Mouse (Mus musculus) CH12.LX (cell line): ENCODE results near the gene Me1. TPM values are rescaled to one million over a fixed set of nuclear protein-coding genes. Genes with fewer than 3 reads are reported as not detected.

Experiments used
- DNase-seq: peaks from one replicate; pipeline ENCODE4 v3.0.0-alpha.2; 2013; ENCODE audit errors: extremely low read depth
- H3K27ac ChIP-seq: 2 replicates; pipeline ENCODE4 v1.5.1; 2012; ENCODE audit warnings: low read depth, mild to moderate bottlenecking, control low read depth, moderate library complexity; ENCODE audit not compliant: insufficient read depth
- H3K27me3 ChIP-seq: replicated peaks from 2 replicates; pipeline ENCODE3; 2012; ENCODE audit warnings: inconsistent platforms
- H3K36me3 ChIP-seq, 2 experiments: replicated peaks in 1 of 2; 2 replicates each; pipeline versions ENCODE3 to v1.6.1; 2012; ENCODE audit warnings: inconsistent platforms in 1 of 2, low read length in 1 of 2, mild to moderate bottlenecking in 1 of 2, mixed read lengths in 1 of 2, moderate library complexity in 1 of 2; ENCODE audit not compliant: control insufficient read depth in 1 of 2, insufficient read depth in 1 of 2
- H3K4me1 ChIP-seq, 2 experiments: 2 replicates each; pipeline ENCODE4 v1.6.1; 2012; ENCODE audit warnings: inconsistent platforms in 1 of 2, moderate library complexity in 1 of 2; ENCODE audit not compliant: insufficient read depth in 2 of 2, control insufficient read depth in 1 of 2
- H3K4me2 ChIP-seq: 2 replicates; pipeline ENCODE4 v1.6.1; 2012; ENCODE audit warnings: low read depth, mild to moderate bottlenecking, control low read depth; ENCODE audit not compliant: poor library complexity, insufficient read depth, severe bottlenecking
- H3K4me3 ChIP-seq, 3 experiments: fragments of 150-350 bp in 1 of 3; sonication (generic) in 1 of 3; replicated peaks in 1 of 3; 2 replicates each; pipeline versions ENCODE3 to v1.5.1; 2011 to 2012; ENCODE audit warnings: low read depth in 2 of 3, low read length in 2 of 3, mild to moderate bottlenecking in 2 of 3, moderate library complexity in 2 of 3, control low read depth in 1 of 3, improper control_type of control experiment in 1 of 3, inconsistent platforms in 1 of 3, mixed read lengths in 1 of 3; ENCODE audit not compliant: poor library complexity in 1 of 3
- H3K79me2 ChIP-seq: replicated peaks from 2 replicates; pipeline ENCODE4 v1.6.1; 2012; ENCODE audit warnings: mild to moderate bottlenecking, moderate library complexity; ENCODE audit not compliant: control insufficient read depth, poor library complexity, insufficient read depth, severe bottlenecking; ENCODE audit errors: extremely low read depth
- H3K9ac ChIP-seq: 2 replicates; pipeline ENCODE4 v1.6.1; 2012; ENCODE audit warnings: low read depth, mild to moderate bottlenecking, control low read depth, moderate library complexity; ENCODE audit not compliant: insufficient read depth
- H3K9me3 ChIP-seq: replicated peaks from 2 replicates; pipeline ENCODE3; 2012; ENCODE audit warnings: low read length, inconsistent platforms, mixed read lengths
- BHLHE40 ChIP-seq: IDR thresholded peaks from 2 replicates; pipeline ENCODE4 v1.6.1; 2011; ENCODE audit warnings: mild to moderate bottlenecking, low read depth, low read length, improper control_type of control experiment
- CHD2 ChIP-seq: IDR thresholded peaks from 2 replicates; pipeline ENCODE4 v1.6.1; 2011; ENCODE audit warnings: low read length, improper control_type of control experiment
- CTCF ChIP-seq, 2 experiments: IDR thresholded peaks in 1 of 2; conservative IDR thresholded peaks in 1 of 2; 2 replicates each; pipeline ENCODE4 v1.5.1; 2011 to 2012; ENCODE audit warnings: low read depth in 2 of 2, low read length in 2 of 2, improper control_type of control experiment in 1 of 2, inconsistent platforms in 1 of 2, mild to moderate bottlenecking in 1 of 2, moderate library complexity in 1 of 2
- E2F4 ChIP-seq: IDR thresholded peaks from 2 replicates; pipeline ENCODE4 v1.6.1; 2011; ENCODE audit warnings: low read depth, low read length, improper control_type of control experiment; ENCODE audit not compliant: insufficient replicate concordance
- GABPA ChIP-seq: IDR thresholded peaks from 2 replicates; pipeline ENCODE4 v1.6.1; 2012; ENCODE audit warnings: low read depth, low read length, improper control_type of control experiment, inconsistent platforms; ENCODE audit not compliant: insufficient replicate concordance
- HCFC1 ChIP-seq: IDR thresholded peaks from 2 replicates; pipeline ENCODE4 v1.6.1; 2012; ENCODE audit warnings: low read depth, mild to moderate bottlenecking, inconsistent platforms, low read length, improper control_type of control experiment
- IRF4 ChIP-seq: IDR thresholded peaks from 2 replicates; pipeline ENCODE4 v1.6.1; 2014; ENCODE audit warnings: low read depth, mild to moderate bottlenecking, inconsistent platforms, low read length, improper control_type of control experiment
- KAT2A ChIP-seq: IDR thresholded peaks from 2 replicates; pipeline ENCODE4 v1.6.1; 2012; ENCODE audit warnings: low read length, improper control_type of control experiment, inconsistent platforms; ENCODE audit not compliant: insufficient replicate concordance
- MAFK ChIP-seq: IDR thresholded peaks from 2 replicates; pipeline ENCODE4 v1.6.1; 2011; ENCODE audit warnings: low read length, improper control_type of control experiment; ENCODE audit not compliant: insufficient replicate concordance
- NELFE ChIP-seq: IDR thresholded peaks from 2 replicates; pipeline ENCODE4 v1.6.1; 2011; ENCODE audit warnings: low read depth, low read length, improper control_type of control experiment
- TBP ChIP-seq: conservative IDR thresholded peaks from 2 replicates; pipeline ENCODE4 v1.6.1; 2011; ENCODE audit warnings: low read depth, low read length, improper control_type of control experiment
- USF2 ChIP-seq: conservative IDR thresholded peaks from 2 replicates; pipeline ENCODE4 v1.6.1; 2011; ENCODE audit warnings: low read depth, low read length, improper control_type of control experiment
- ZKSCAN1 ChIP-seq: IDR thresholded peaks from 2 replicates; pipeline ENCODE4 v1.6.1; 2012; ENCODE audit warnings: low read depth, inconsistent platforms, low read length, improper control_type of control experiment, borderline replicate concordance
- ZNF384 ChIP-seq: IDR thresholded peaks from 2 replicates; pipeline ENCODE4 v1.6.1; 2012; ENCODE audit warnings: low read depth, low read length, improper control_type of control experiment, inconsistent platforms
- dilution Hi-C: fragments of 300-500 bp; cut with MboI; formaldehyde crosslinking; loops from 2 replicates; pipeline ENCODE4 v1.14.3; 2020; ENCODE audit warnings: low sequenced_read_pairs; ENCODE audit not compliant: extremely low pct_unique_long_range_greater_than_20kb, extremely low pct_ligation_motif_present
- in situ Hi-C: fragments of 300-500 bp; cut with MboI; formaldehyde crosslinking; loops from 3 replicates; pipeline ENCODE4 v1.14.3; 2019; ENCODE audit warnings: low sequenced_read_pairs, low pct_ligation_motif_present, low pct_unique_long_range_greater_than_20kb, mixed read lengths
- polyA plus RNA-seq: library from polyadenylated mRNA; unstranded; fragments of >175 nt; gene quantifications from 2 replicates; pipeline ENCODE4 v1.2.1, GENCODE M21; 2012; ENCODE audit warnings: low read depth; ENCODE audit not compliant: insufficient read length
- total RNA-seq, 2 experiments: library from RNA; depleted of rRNA; stranded (reverse); fragments of 300-350 nt in 1 of 2; fragments of >200 nt in 1 of 2; gene quantifications; 2 replicates each; pipeline ENCODE4 v1.2.3; 2012 to 2014

The Me1 gene
- total and polyA plus RNA-seq, 3 experiments: 9.4 to 39.9 (median 16.7) TPM

GRCm38 (mm10) chr9:86629379-86629778 lies 66.4 kb downstream of the Me1 start:
- Histone ChIP-seq H3K9me3 (peaks cover 3% of the 10 kb centered on the region), H3K27ac (no peak overlapping the region), H3K4me1 (peaks cover 16 to 73% of the 10 kb centered on the region in 2 experiments), H3K4me2 (no peak overlapping the region; the same call in 1 of the 2 replicates), H3K79me2 (no peaks in the 10 kb centered on the region), H3K27me3 (no peaks in the 10 kb centered on the region), H3K36me3 (peaks cover 0 to 18% of the 10 kb centered on the region in 2 experiments), H3K9ac (no peak overlapping the region), H3K4me3 (no peak overlapping the region)
- dilution Hi-C loops (no loop called here), in situ Hi-C loops (no loop called here)
- no peak for DNase-seq
- TF ChIP-seq ZKSCAN1: no peak
- TF ChIP-seq CTCF (conservative IDR thresholded peaks at IDR 0.05 in 1 of 2, IDR thresholded peaks at IDR 0.05 in 1 of 2; ENCODE audit: low read depth in 2 of 2, low read length in 2 of 2): no peak
- no peak for TF ChIP-seq KAT2A
- TF ChIP-seq E2F4: no peak
- no peak for TF ChIP-seq TBP

DNA sequence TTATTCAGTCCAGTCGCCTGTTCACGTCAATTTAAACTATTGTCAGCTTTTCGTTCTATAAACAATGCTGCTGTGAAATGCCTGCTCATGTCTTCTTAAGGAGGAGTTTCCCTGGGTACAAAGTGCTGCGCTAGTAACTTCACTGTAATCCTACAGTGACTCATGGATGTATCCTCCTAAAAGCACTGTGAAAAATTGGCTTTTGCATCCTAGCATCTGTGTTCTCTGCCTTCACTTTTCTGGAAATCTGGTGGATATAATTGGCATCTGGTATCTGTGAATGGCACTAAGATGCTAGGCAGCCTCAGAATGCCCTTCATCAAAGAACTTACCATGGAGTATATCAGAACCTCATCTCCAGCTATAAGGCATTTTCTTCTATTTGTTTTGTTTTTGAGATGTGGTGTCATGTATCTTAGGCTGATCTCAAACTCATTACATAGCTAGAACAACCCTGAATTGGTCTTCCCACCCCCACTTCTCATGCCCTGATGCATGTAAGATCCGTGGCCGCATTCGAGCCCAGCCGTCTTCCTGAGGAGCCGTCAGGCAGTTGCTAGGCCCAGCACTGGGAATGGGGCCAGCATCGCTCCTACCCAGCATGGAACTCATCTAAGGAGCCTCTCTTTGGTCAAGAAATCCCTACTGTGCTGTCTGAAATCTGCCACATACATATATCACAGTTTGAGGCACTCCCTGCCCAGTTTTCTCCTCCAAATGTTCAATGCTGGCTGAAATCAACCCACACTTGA lies 67.8 kb downstream of the Me1 start:
- Histone ChIP-seq H3K4me1 (peaks cover 14 to 77% of the 10 kb centered on the region in 2 experiments), H3K79me2 (no peaks in the 10 kb centered on the region), H3K9me3 (peaks cover 3% of the 10 kb centered on the region), H3K27ac (no peak overlapping the region), H3K36me3 (peaks cover 0 to 18% of the 10 kb centered on the region in 2 experiments), H3K4me3 (no peak overlapping the region), H3K4me2 (no peak overlapping the region), H3K27me3 (no peaks in the 10 kb centered on the region), H3K9ac (no peak overlapping the region)
- dilution Hi-C loops (no loop called here), in situ Hi-C loops (no loop called here)
- no peak for DNase-seq
- no peak for TF ChIP-seq NELFE
- no peak for TF ChIP-seq GABPA
- TF ChIP-seq E2F4: no peak
- TF ChIP-seq MAFK: no peak
- TF ChIP-seq CHD2: no peak
- TF ChIP-seq BHLHE40: no peak
- no peak for TF ChIP-seq IRF4
- no peak for TF ChIP-seq ZKSCAN1
- TF ChIP-seq KAT2A: no peak
- TF ChIP-seq ZNF384: no peak
- TF ChIP-seq HCFC1: no peak
- no peak for TF ChIP-seq USF2
